Mouse (Mus musculus) erythroid progenitor cell, adult 5-6 weeks (primary cell): Measurements from ENCODE around the gene Primpol. TPM values are rescaled to one million over a fixed set of nuclear protein-coding genes. Genes with fewer than 3 reads are reported as not detected.

ENCODE experiments used
- ATAC-seq: replicated peaks from 2 replicates; pipeline ENCODE4 v1.8.0; 2016; ENCODE audit warnings: moderate number of reproducible peaks, mild to moderate bottlenecking, moderate TSS enrichment, inconsistent platforms; ENCODE audit not compliant: poor library complexity, low FRiP score, severe bottlenecking
- total RNA-seq, 2 experiments: library from RNA; stranded (forward) in 1 of 2; stranded (reverse) in 1 of 2; fragments of 150-400 nt in 1 of 2; fragments of 186-747, 209-891 nt in 1 of 2; gene quantifications; 2 replicates each; pipeline versions ENCODE4 v1.2.3 to v1.2.4; 2015 to 2017; ENCODE audit warnings: low replicate concordance in 2 of 2

Gene Primpol
- total RNA-seq, 2 experiments from 2014 or later = 20.1 to 71.1 TPM

GRCm38 (mm10) chr8:46568942-46569341 lies 48.1 kb downstream of the Primpol start:
- ATAC-seq = 0 out of 2 replicates have a peak, but pooled peaks have one; percentile 51

DNA sequence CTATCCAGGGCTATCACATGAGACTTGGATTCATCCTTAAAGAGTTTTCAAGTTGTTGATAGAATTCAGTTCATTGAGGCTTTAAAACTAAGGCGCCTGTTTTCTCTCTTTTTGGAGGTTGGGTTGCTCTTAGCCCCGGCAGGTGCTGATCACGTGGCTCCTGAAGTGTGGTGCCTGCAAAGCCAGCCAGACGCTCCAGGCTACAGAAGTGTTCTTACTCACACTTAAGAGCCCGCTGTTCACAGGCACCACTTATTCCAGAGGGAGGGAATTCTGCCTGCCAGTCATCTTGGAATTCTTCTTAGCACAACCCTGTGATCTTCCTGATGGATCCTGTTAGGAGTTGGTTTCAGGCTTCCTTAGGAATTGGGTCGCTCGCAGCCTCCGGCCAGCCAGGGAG lies 49.1 kb downstream of the Primpol start:
- ATAC-seq = no peak

- ATAC-seq = no peak
These were observed 50.0 kb downstream of the Primpol start for GRCm38 (mm10) chr8:46566914-46567529.

DNA sequence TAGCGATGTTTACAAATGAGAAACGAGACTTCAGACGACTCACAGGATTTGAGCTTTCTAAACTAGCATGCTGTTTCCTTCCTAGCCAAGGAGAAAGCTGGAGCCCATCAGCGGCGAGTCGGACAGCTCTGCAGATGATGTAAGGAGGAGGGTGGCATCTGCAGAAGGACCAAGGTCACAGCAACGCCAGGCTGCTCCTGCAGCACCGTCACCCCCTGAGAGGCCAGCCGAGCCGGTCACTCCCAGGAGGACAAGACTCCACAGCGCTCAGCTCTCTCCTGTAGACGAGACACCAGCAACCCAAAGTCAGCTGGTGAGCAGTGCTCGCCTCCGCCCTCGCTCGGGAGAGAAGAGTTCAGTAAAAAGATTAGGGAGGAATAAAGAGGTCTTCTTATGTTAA lies 54.7 kb downstream of the Primpol start:
- ATAC-seq = no peak

GRCm38 (mm10) chr8:46559428-46559827 lies 57.6 kb downstream of the Primpol start:
- ATAC-seq = peak; percentile 37; the same call in 1 of the 2 replicates

DNA sequence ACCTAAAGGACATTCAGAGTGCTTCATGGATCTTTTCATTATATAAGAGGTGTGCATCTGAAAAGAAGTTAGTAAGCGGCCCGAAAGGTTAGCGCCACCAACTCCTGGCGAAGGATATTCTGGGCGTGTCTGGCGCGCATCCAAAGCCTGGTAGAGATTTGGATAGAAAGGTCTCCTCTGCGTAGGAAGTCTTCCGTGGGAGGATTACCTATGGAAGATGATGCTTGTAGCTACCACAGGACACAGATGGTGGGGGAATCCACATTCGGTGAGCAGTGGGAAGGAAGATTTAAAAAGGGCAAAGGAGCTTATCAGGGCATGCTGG lies 64.6 kb downstream of the Primpol start:
- ATAC-seq = peak; percentile 57

- peak; percentile 85 for ATAC-seq
These were observed 65.2 kb downstream of the Primpol start, which contains the start of gene Cenpu for GRCm38 (mm10) chr8:46551615-46552440. Gene Cenpu, plus strand, starts transcription at chr8:46552028.

GRCm38 (mm10) chr8:46551029-46551428 lies 66.0 kb downstream of the Primpol start:
- peak; percentile 35 for ATAC-seq

DNA sequence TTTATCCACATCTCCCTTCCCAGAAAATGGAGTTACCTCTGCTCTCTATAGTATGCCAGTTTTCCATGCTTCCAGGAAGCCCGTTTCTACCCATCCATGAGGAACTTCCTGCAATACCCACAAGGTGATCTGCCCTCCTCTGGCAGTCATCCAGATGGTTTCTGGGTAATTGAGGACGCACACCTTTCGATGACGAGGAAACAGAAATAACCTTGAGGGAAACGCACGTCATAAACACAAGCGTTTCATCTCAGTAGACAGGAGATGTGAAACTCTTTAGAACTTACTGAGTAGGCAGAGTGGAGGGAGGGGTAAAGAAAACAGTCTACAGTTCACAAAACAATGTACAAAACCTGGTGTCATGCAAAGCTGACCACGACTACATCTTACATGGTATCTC lies 67.0 kb downstream of the Primpol start:
- no peak for ATAC-seq

GRCm38 (mm10) chr8:46547245-46547644 lies 69.8 kb downstream of the Primpol start:
- peak; percentile 52 for ATAC-seq

DNA sequence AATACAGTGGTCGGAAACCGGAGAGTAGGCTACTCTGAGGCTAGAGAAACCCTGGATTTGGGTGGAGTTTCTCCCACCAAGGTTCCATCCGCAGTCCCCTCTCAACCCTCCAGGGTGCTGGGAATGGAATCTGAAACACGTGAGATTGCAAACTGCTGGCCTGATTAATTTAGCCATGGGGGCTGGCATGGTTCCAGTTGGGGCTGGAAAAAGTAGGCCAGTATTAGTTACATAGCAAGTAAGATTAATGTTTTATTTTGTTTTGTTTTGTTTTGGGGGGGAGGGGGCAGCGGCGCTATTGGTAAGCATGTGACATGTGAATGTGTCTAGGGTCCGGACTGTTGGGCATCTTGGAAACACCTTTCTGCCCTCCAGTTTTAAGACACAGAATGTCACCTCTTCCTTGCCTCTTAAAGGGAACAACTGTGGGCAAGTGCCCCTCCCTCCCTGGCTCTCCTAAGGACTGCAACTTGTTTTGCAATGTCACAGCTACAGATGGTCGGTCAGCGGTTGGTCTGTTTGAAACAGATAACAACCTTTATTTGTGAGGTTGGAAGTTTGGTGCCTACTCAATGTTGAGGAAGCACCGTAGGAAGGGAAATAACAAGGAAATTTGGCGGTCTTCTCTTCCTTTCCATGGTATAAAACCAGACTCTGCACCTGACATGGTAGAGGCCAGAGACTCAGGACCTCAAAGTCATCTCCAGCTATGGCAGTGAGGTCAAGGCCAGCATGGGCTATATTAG lies 70.4 kb downstream of the Primpol start:
- peak; percentile 75 for ATAC-seq

GRCm38 (mm10) chr8:46545854-46546253 lies 71.2 kb downstream of the Primpol start:
- ATAC-seq = no peak

- no peak for ATAC-seq
These were observed 73.3 kb downstream of the Primpol start for GRCm38 (mm10) chr8:46543662-46544061.

DNA sequence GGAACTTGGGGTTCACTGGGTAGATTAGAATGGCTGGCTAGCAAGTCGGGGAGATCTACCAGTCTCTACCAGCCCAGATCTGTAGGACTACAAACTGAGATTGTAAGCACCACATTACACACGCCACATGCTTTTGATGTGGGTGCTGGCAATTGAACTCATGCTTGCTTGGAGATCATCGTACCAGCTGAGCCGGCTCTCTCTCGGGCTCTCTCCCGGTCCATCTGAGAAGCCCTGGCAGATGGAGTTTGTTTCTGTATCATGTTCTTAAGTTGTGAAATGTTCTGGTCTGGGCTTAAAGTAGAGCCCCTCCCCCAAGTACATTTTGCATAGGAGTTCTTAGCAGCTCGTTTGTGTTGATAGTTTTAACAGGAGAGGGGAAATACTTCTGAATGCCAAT lies 73.8 kb downstream of the Primpol start:
- ATAC-seq = no peak

DNA sequence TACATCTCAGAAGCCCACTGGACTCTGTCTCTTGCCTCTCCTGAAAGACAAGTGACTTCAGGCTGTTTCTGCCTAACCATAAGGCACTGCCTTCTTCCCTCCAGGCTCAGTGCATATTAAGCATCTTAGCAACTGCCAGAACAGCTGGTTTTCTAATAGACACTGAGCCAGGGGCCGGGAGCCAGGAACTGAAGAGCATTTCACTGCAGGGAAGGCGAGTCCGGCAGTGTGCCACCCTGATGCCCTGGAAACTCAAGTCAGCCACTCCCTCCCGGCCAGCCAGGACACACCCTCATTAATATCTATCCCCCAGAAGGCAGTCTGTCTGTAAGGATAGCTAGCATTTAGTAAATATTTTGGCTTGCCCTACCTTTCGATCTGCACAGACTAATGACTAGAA lies 77.3 kb downstream of the Primpol start:
- ATAC-seq = peak; percentile 97

DNA sequence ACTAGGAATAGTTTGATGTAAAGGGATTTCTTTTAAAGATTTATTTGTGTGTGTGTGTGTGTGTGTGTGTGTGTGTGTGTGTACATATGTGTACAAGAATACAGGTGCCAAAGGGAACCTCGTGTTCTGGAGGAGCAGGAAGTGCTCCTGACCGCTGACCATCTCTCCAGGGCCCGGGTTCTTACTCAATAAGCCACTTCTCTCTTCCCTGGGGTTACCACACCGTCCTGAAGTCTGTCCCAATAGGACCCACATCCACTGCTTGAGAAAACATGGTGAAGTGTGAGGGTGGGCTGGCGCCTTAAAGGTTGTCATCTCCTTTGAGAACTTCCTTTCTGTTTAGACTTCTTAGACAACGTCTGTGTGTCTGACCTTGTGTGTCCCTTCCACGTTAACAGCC lies 83.1 kb downstream of the Primpol start:
- ATAC-seq = no peak

DNA sequence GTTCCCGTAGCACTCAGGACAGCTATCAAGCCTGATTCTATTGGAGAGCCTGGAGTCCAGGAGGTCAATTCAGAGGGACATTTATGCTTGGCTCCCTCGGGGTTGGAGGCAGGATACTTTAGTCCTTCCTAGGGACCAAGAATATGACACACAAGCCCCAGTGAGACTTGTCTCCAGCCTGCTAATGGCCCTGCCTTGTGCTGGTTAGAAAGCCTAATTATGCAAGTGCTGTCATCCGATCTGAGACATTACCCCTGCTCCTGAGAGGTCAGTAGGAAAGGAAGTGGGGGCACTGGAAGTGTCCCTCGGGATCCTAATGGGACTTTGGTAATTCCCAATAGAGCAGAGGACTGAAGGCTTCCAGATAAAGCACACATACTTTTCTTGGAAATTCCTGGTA lies 86.5 kb downstream of the Primpol start:
- ATAC-seq = no peak

- ATAC-seq = no peak
These were observed 87.5 kb downstream of the Primpol start for GRCm38 (mm10) chr8:46529508-46529907.

DNA sequence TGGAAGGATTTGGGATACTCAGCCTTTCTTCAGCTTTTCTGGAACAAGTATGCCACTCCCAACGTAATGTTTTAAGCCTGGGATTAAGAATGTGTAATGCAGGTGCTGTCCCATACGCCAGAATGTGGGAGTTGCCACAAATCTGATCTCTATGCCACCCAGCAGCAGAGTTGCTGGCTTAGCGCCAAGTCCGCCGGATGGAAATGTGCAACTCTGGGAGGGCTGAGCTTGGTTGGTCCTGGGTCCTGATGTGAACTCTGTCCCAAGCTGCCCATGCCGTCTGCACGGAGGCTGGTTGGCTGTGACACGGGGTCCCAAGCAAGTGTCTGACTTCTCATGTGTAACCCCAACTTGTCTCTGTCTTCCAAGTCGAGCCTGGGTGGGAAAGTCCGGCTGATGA lies 90.2 kb downstream of the Primpol start:
- ATAC-seq = no peak

- no peak for ATAC-seq
These were observed 90.9 kb downstream of the Primpol start for GRCm38 (mm10) chr8:46526098-46526497.
